Mouse (Mus musculus) left cerebral cortex, postnatal 14 days (tissue): ENCODE data around the gene Ptgis. TPM values are rescaled to one million over a fixed set of nuclear protein-coding genes. Genes with fewer than 3 reads are reported as not detected.
A peak's percentile ranks its signal among the peaks of the same experiment; 100 is the strongest.
"Not testable (repeated sequence)": the region's sequence is repeated elsewhere in the genome, so short reads cannot be mapped to it uniquely, and the experiment has no call there.

Experiments
- DNase-seq, 2 experiments: peaks; one replicate each; pipeline ENCODE4 v3.0.0; 2021 to 2022; ENCODE audit warnings: low spot score in 2 of 2, mixed read lengths in 1 of 2
- intact Hi-C: fragments of 180-260 bp; cut with DNase I; formaldehyde crosslinking; loops from one replicate; pipeline ENCODE4 v1.15.1; 2025
- total RNA-seq, 2 experiments: library from RNA; stranded (reverse); gene quantifications; 2 replicates each; pipeline ENCODE4 v1.2.3; 2021

Gene Ptgis
- total RNA-seq, 2 experiments from 2014 or later: 2.7 to 3.2 TPM

GRCm38 (mm10) chr2:167205918-167206629 is 34.3 kb downstream of the Ptgis start:
- intact Hi-C loops: no loop called here

GRCm38 (mm10) chr2:167204686-167205085 is 35.7 kb downstream of the Ptgis start:
- DNase-seq, intact Hi-C loops: not testable (repeated sequence)

More at GRCm38 (mm10) chr2:167205918-167206629, 34.3 kb downstream of the Ptgis start:
- DNase-seq: no peak

- intact Hi-C loops: no loop called here
- peak in 1 of 2 experiments; percentile 54 for DNase-seq
Observed at GRCm38 (mm10) chr2:167203505-167204166, 36.8 kb downstream of the Ptgis start.

- intact Hi-C loops: no loop called here
- peak; percentile 92 to 96 for DNase-seq
Observed at GRCm38 (mm10) chr2:167201463-167202291, 38.7 kb downstream of the Ptgis start.

- intact Hi-C loops: no loop called here
- no peak for DNase-seq
Observed at GRCm38 (mm10) chr2:167198660-167199427, 41.6 kb downstream of the Ptgis start.

- DNase-seq: no peak
- intact Hi-C loops: no loop called here
Observed at GRCm38 (mm10) chr2:167193361-167193760, 47.0 kb downstream of the Ptgis start.

- peak; percentile 87 to 88 for DNase-seq
- intact Hi-C loops: loop anchor here (1.0 kb wide), 1 partner anchor 118 kb away; no protein-coding TSS in a partner anchor
Observed at GRCm38 (mm10) chr2:167190076-167190399, 50.4 kb downstream of the Ptgis start, which contains the start of gene Kcnb1. Gene Kcnb1 (minus strand): TSS chr2:167190155.

- peak; percentile 45 to 54 for DNase-seq
- intact Hi-C loops: loop anchor here (1.0 to 5.0 kb wide), 3 partner anchors 37 to 117 kb away; no protein-coding TSS in a partner anchor
Observed at GRCm38 (mm10) chr2:167189291-167190075, 50.9 kb downstream of the Ptgis start.

- peak; percentile 51 to 58 for DNase-seq
- intact Hi-C loops: loop anchor here (5.0 kb wide), 2 partner anchors 36 to 51 kb away; no protein-coding TSS in a partner anchor
Observed at GRCm38 (mm10) chr2:167188315-167189207, 51.8 kb downstream of the Ptgis start.

- intact Hi-C loops: loop anchor here (2.0 to 5.0 kb wide), 3 partner anchors 35 to 72 kb away; no protein-coding TSS in a partner anchor
- no peak for DNase-seq
Observed at GRCm38 (mm10) chr2:167187119-167187518, 53.3 kb downstream of the Ptgis start.

- no peak for DNase-seq
- intact Hi-C loops: loop anchor here (2.0 to 5.0 kb wide), 3 partner anchors 34 to 72 kb away; no protein-coding TSS in a partner anchor
Observed at GRCm38 (mm10) chr2:167186544-167186943, 53.9 kb downstream of the Ptgis start.

- no peak for DNase-seq
- intact Hi-C loops: loop anchor here (2.0 to 5.0 kb wide), 3 partner anchors 34 to 71 kb away; no protein-coding TSS in a partner anchor
Observed at GRCm38 (mm10) chr2:167186003-167186402, 54.4 kb downstream of the Ptgis start.

- intact Hi-C loops: loop anchor here (5.0 kb wide), 2 partner anchors 33 to 48 kb away; no protein-coding TSS in a partner anchor
- peak in 1 of 2 experiments; percentile 58 for DNase-seq
Observed at GRCm38 (mm10) chr2:167185432-167185831, 55.0 kb downstream of the Ptgis start.

- no peak for DNase-seq
- intact Hi-C loops: no loop called here
Observed at GRCm38 (mm10) chr2:167181662-167182389, 58.6 kb downstream of the Ptgis start.

GRCm38 (mm10) chr2:167181096-167181495 is 59.3 kb downstream of the Ptgis start:
- intact Hi-C loops: no loop called here
- no peak for DNase-seq

GRCm38 (mm10) chr2:167179301-167179700 is 61.1 kb downstream of the Ptgis start:
- intact Hi-C loops: no loop called here
- no peak for DNase-seq
